Mouse (Mus musculus) stomach, embryonic 14.5 days (tissue): ENCODE data around the gene Col9a2. TPM values are rescaled to one million over a fixed set of nuclear protein-coding genes. Genes with fewer than 3 reads are reported as not detected.
A peak's percentile ranks its signal among the peaks of the same experiment; 100 is the strongest.

Source experiments
- ATAC-seq: fragments of 200-750 bp; cut with Nextera tagmentation; 2 replicates; pipeline ENCODE4 v1.8.0; 2017; ENCODE audit warnings: low read depth, moderate TSS enrichment; ENCODE audit not compliant: insufficient number of reproducible peaks, insufficient read depth, low FRiP score
- H3K27ac ChIP-seq: fragments of 300-500 bp; sonication (generic); 2 replicates; pipeline ENCODE4 v1.5.1; 2014; ENCODE audit warnings: mild to moderate bottlenecking, low read length, moderate library complexity, mixed read lengths
- H3K27me3 ChIP-seq: fragments of 300-500 bp; sonication (generic); 2 replicates; pipeline ENCODE4 v1.6.1; 2014; ENCODE audit warnings: low read length, control low read depth, mixed read lengths; ENCODE audit not compliant: control insufficient read depth, insufficient read depth
- H3K36me3 ChIP-seq: fragments of 300-500 bp; sonication (generic); 2 replicates; pipeline ENCODE4 v1.6.1; 2014; ENCODE audit warnings: mild to moderate bottlenecking, control low read depth, low read length, moderate library complexity, mixed read lengths; ENCODE audit not compliant: control insufficient read depth, insufficient read depth
- H3K4me1 ChIP-seq: fragments of 300-500 bp; sonication (generic); 2 replicates; pipeline ENCODE4 v1.6.1; 2014; ENCODE audit warnings: low read length, control low read depth, mixed read lengths; ENCODE audit not compliant: control insufficient read depth, insufficient read depth
- H3K4me2 ChIP-seq: fragments of 300-500 bp; sonication (generic); replicated peaks from 2 replicates; pipeline ENCODE4 v1.6.1; 2014; ENCODE audit warnings: low read depth, low read length, control low read depth
- H3K4me3 ChIP-seq: fragments of 300-500 bp; sonication (generic); 2 replicates; pipeline ENCODE4 v1.5.1; 2014; ENCODE audit warnings: low read depth, low read length, control low read depth
- H3K9ac ChIP-seq: fragments of 300-500 bp; sonication (generic); replicated peaks from 2 replicates; pipeline ENCODE4 v1.6.1; 2014; ENCODE audit warnings: low read depth, mild to moderate bottlenecking, control low read depth, low read length, moderate library complexity, mixed read lengths
- H3K9me3 ChIP-seq: fragments of 300-500 bp; sonication (generic); 2 replicates; pipeline ENCODE4 v1.6.1; 2016; ENCODE audit warnings: low read depth, low read length, control low read depth; ENCODE audit not compliant: control insufficient read depth
- WGBS: fragments of 180-500 bp; shearing (Covaris S2); extraction: QIAGEN DNeasy Blood & Tissue Kit; methylation state at CpG from one replicate; pipeline ENCODE4 v1.1.7; 2014; 5-methylcytosine and 5-hydroxymethylcytosine counted together
- polyA plus RNA-seq: library from polyadenylated mRNA; unstranded; fragments of >200 nt; fragmentation: Nextera tagmentation; extraction: Ambion mirVana; gene quantifications from 2 replicates; pipeline ENCODE4 v1.2.1, GENCODE M21; 2014

Col9a2 gene
- polyA plus RNA-seq, 1 experiment from 2014 or later, result 8.1 TPM

DNA sequence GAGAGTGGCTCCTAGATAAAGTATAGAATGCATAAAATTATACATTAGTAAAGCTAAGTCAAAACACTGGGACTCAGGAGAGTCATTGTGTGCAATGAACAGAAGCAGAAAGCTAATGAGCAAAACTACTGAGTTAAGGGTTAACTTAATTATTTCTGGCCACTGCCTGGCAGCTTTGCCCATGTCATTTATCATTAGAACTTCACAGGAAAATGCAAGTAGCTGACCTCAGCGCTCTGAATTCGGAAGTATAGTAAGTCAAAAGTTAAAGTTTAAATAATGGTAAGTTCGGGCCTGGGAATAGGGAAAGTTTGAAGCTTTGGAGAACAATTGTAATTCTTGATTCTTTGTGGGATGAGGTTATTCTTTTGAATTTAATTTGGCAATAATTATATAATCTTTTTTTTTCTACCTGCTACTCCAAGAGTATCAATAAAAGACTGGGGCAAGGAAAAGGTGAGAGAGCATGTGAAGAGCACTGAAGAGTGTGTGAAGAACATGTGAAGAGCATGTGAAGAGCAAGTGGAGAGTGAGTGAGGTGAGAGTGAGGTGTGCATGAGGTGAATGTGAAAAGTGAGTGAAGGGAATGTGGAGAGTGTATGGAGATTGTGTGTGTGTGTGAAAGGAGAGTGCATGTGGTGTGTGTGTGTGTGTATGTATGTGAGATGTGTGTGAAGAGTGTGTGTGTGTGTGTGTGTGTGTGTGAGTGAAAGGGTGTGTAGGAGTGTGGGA is 38.9 kb downstream of the Col9a2 start:
- ATAC-seq, result no peak
- Histone ChIP-seq H3K27ac (no peak overlapping the region), H3K4me3 (no peak overlapping the region), H3K4me2 (no peak overlapping the region), H3K36me3 (peaks cover 42% of the 10 kb centered on the region), H3K4me1 (no peaks in the 10 kb centered on the region), H3K9me3 (no peaks in the 10 kb centered on the region), H3K9ac (no peak overlapping the region), H3K27me3 (no peaks in the 10 kb centered on the region)
- 43% methylated on average over 3 of the region's 3 CpGs for WGBS

DNA sequence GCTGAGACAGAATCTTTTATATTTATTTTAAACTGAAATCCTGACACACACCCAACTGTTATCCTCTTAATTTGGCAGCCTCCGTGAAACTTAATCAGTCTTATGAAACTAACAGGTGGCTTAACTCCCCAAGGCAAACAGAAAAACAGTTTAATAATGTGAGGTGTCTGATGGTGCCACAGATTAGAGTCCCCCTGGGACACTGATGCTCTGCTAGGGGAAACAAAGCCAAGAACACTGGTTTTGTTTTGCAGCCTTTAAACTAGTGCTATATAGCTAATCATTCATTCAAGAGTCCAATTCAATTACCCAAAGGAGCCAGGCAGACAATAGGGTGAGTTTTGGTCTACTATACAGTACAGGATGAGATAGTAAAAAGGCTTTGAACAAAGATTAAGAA is 41.2 kb downstream of the Col9a2 start:
- H3K36me3 ChIP-seq, result peaks cover 51% of the 10 kb centered on the region
- 90% methylated on average over 1 of the region's 1 CpGs for WGBS
- ATAC-seq, result no peak
- H3K27ac ChIP-seq, result no peak overlapping the region
- H3K4me2 ChIP-seq, result no peak overlapping the region
- H3K9me3 ChIP-seq, result no peaks in the 10 kb centered on the region
- H3K9ac ChIP-seq, result no peak overlapping the region
- no peaks in the 10 kb centered on the region for H3K4me1 ChIP-seq
- H3K4me3 ChIP-seq, result no peak overlapping the region
- H3K27me3 ChIP-seq, result no peaks in the 10 kb centered on the region

DNA sequence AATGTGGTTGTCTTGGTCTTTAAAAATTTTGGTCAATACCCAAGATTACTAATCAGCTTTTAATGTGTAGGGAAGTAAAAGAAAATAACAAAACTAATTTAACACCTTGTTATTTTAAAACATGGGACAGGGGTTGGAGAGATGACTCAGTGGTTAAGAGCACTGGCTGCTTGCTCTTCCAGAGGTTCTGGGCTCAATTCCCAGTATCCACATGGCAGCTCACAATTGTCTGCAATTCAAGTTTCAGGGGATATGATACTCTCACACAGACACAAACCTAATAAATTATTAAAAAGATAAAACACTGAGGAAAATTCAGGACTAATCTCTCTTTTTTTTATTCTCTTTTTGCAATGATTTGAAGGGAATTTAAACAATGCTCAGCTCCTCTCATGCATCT is 45.3 kb downstream of the Col9a2 start:
- Histone ChIP-seq H3K27me3 (no peaks in the 10 kb centered on the region), H3K9ac (no peak overlapping the region), H3K4me1 (no peaks in the 10 kb centered on the region), H3K4me3 (no peak overlapping the region), H3K36me3 (peaks cover 56% of the 10 kb centered on the region), H3K9me3 (no peaks in the 10 kb centered on the region), H3K4me2 (no peak overlapping the region), H3K27ac (no peak overlapping the region)
- ATAC-seq, result no peak

DNA sequence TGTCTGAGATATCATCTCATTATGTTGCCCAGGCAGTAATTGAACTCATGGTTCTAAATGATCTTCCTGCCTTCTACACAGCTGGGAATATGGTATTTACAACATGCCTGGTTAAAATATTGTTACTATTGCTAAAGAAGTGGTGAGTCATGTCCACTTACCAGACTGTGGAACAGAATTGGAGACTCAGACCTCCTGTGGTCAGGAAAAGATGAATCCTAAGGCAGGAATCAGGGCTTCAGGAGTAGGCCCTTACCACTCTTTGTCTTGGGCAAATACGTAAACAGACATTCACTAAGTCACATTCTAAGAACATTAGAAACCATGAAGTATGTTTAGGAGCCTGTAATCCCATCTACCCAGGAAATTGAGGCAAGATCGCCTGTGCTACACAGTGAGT is 49.5 kb downstream of the Col9a2 start:
- WGBS, result 96% methylated on average over 2 of the region's 2 CpGs
- Histone ChIP-seq H3K36me3 (peaks cover 41% of the 10 kb centered on the region), H3K27me3 (no peaks in the 10 kb centered on the region), H3K27ac (no peak overlapping the region), H3K4me2 (no peak overlapping the region), H3K9me3 (no peaks in the 10 kb centered on the region), H3K4me1 (no peaks in the 10 kb centered on the region), H3K9ac (no peak overlapping the region), H3K4me3 (no peak overlapping the region)
- ATAC-seq, result no peak

DNA sequence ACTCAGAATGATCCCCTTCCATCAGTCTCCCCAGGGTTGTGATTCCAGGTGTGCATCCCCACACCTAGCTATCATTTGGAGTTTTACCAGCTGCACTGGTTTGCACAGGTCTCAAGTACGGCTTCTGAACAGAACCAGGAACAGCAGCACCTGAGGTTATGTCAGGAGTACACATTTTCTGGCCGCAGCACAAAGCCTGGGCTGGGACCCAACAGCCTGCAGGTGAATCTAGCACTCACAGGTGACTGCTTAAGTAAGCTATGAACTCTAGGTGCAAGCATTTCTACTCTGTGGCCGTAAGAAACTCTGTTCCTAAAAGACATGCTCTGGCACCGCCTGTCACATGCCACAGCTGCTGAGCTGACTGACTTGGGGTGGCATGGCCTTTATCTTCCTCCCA is 51.0 kb downstream of the Col9a2 start:
- Histone ChIP-seq H3K4me3 (no peak overlapping the region), H3K9ac (no peak overlapping the region), H3K9me3 (no peaks in the 10 kb centered on the region), H3K27ac (no peak overlapping the region), H3K36me3 (peaks cover 39% of the 10 kb centered on the region; the same call in 1 of the 2 replicates), H3K27me3 (no peaks in the 10 kb centered on the region), H3K4me2 (no peak overlapping the region), H3K4me1 (no peaks in the 10 kb centered on the region)
- ATAC-seq, result no peak
- 89% methylated on average over 4 of the region's 4 CpGs for WGBS

DNA sequence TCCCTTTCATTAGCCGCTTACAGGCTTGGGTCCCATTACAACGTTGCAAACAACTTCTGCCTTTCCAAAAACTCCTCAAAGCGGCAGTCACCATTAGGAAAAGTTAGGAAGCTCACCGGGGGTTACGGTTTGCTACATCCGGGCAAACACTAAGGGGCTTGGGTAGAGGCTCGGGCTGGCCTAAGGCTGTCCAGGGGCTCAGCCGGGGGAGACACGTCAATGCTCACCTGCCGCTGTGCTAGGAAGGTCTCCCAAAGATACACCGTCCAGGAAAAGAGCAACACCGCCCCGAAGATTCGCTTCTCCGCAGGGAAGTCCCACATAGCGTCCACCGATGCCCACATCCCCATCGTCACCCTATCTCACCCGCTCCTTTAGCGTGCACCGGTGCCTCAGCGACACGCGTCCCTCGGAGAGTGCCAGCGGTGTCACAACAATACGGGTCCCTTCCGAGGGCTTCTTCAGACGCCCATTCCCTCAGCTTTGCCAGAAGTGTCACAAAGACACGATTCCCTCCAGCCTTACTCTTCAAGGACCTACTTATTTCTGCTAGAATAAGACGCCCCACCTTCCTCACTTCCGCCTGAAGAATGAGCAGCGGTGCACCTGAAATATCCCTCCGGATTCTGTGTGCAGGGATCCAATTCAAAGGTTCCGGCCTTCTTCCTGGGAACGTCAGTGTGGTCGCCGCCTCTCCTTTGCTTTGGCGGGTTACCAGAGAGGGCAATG is 58.6 kb downstream of the Col9a2 start, which contains the start of gene Zmpste24:
Gene Zmpste24 (minus strand): TSS at position 592 of the 729 bp plus-strand sequence.
- Histone ChIP-seq H3K4me2 (peak within 1 kb of the TSS; percentile 70), H3K27me3 (no peaks in the 10 kb centered on the region), H3K36me3 (peaks cover 13% of the 10 kb centered on the region; the same call in 1 of the 2 replicates), H3K9me3 (no peaks in the 10 kb centered on the region), H3K9ac (peak within 1 kb of the TSS; percentile 60), H3K4me3 (peak within 1 kb of the TSS; percentile 77), H3K4me1 (0 out of 2 replicates have a peak, but pooled peaks cover 2% of the 10 kb centered on the region), H3K27ac (0 out of 2 replicates have a peak within 1 kb of the TSS, but pooled peaks have one; percentile 29)
- WGBS, result under 1% methylated on average over 39 of the region's 39 CpGs
- peak; percentile 85 for ATAC-seq

DNA sequence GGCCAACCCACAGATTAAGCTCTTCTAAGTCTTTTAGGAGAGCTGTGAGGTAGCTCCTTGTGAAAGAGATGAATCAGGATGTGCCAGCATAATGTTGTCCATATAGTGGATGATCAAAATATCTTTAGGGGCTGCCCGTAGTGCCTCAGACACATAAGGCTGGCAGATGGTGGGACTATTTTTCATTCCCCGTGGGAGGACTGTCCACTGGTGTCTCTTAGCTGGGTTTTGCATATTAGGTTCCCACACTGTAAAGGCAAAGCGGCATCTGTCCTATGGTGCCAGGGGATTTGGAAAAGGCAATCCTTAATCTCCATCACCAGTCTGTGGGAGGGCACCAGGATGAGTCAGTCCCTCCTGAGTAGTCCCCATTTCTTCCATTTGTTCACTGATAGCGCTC is 64.1 kb downstream of the Col9a2 start:
- ATAC-seq, result no peak

More for the DNA sequence above, 64.1 kb downstream of the Col9a2 start:
- Histone ChIP-seq H3K9me3 (no peaks in the 10 kb centered on the region), H3K4me1 (no peaks in the 10 kb centered on the region), H3K9ac (no peak overlapping the region), H3K27ac (no peak overlapping the region), H3K36me3 (no peaks in the 10 kb centered on the region), H3K4me2 (no peak overlapping the region), H3K4me3 (no peak overlapping the region), H3K27me3 (no peaks in the 10 kb centered on the region)
- WGBS, result 88% methylated on average over 4 of the region's 4 CpGs
